Mouse (Mus musculus) adipose tissue, adult 10 weeks (tissue): ENCODE measurements around the gene Adam15. TPM values are rescaled to one million over a fixed set of nuclear protein-coding genes. Genes with fewer than 3 reads are reported as not detected.

Experiments
- polyA plus RNA-seq: library from polyadenylated mRNA; stranded (reverse); fragments of 350-450 nt; fragmentation: Illumina TruSeq; extraction: RNeasy Lipid Tissue Mini Kit (QIAGEN cat#74804); gene quantifications from one replicate; pipeline ENCODE4 v1.2.3, GENCODE M21; 2014; ENCODE audit warnings: low read depth, low replicate concordance

The Adam15 gene
- 145 TPM for polyA plus RNA-seq

GRCm38 (mm10) chr3:89349869-89350501, at the start of gene Adam15:
Gene Adam15, minus strand, starts transcription at chr3:89349996.

GRCm38 (mm10) chr3:89394006-89394893, 44.5 kb upstream of the Adam15 start, which contains the start of gene Zbtb7b:
Gene Zbtb7b, minus strand, starts transcription at chr3:89394776.

GRCm38 (mm10) chr3:89365153-89365485, 15.3 kb upstream of the Adam15 start, which contains the start of gene Dcst1:
Gene Dcst1, minus strand, starts transcription at chr3:89365253.

GRCm38 (mm10) chr3:89361675-89362074, 11.9 kb upstream of the Adam15 start, which contains the start of gene Dcst2:
Gene Dcst2, plus strand, starts transcription at chr3:89361975.

GRCm38 (mm10) chr3:89337721-89338578, 11.8 kb downstream of the Adam15 start, which contains the start of gene Efna4:
Gene Efna4, minus strand, starts transcription at chr3:89338028.

GRCm38 (mm10) chr3:89322514-89323165, 27.2 kb downstream of the Adam15 start, which contains the start of gene Efna3:
Gene Efna3, minus strand, starts transcription at chr3:89322965.

Other genes with a start within 250 kb of the Adam15 start
- gene Gm43738, start 248.9 kb downstream of the Adam15 start, polyA plus RNA-seq = not detected
- 175 TPM for gene Fdps, start 248.0 kb downstream of the Adam15 start, polyA plus RNA-seq
- gene Pklr, start 213.9 kb downstream of the Adam15 start, polyA plus RNA-seq = 7.9 TPM
- gene Hcn3, start 189.8 kb downstream of the Adam15 start, polyA plus RNA-seq = 0.24 TPM
- gene Clk2, start 185.2 kb downstream of the Adam15 start, polyA plus RNA-seq = 51.5 TPM
- 56.1 TPM for gene Scamp3, start 172.5 kb downstream of the Adam15 start, polyA plus RNA-seq
- 5.8 TPM for gene Fam189b, start 166.9 kb downstream of the Adam15 start, polyA plus RNA-seq
- 67.8 TPM for gene Gba, start 147.1 kb downstream of the Adam15 start, polyA plus RNA-seq
- gene Thbs3, start 134.8 kb downstream of the Adam15 start, polyA plus RNA-seq = 30.3 TPM
- gene Mtx1, start 122.9 kb downstream of the Adam15 start, polyA plus RNA-seq = 92.5 TPM
- 1.0 TPM for gene Muc1, start 120.9 kb downstream of the Adam15 start, polyA plus RNA-seq
- gene Krtcap2, start 104.0 kb downstream of the Adam15 start, polyA plus RNA-seq = 96.9 TPM
- gene Trim46, start 103.7 kb downstream of the Adam15 start, polyA plus RNA-seq = 2.9 TPM
- 152 TPM for gene Dpm3, start 90.6 kb downstream of the Adam15 start, polyA plus RNA-seq
- 135 TPM for gene Slc50a1, start 79.4 kb downstream of the Adam15 start, polyA plus RNA-seq
- 26.1 TPM for gene Efna1, start 68.9 kb downstream of the Adam15 start, polyA plus RNA-seq
- 1.3 TPM for gene Efna3, start 27.0 kb downstream of the Adam15 start, polyA plus RNA-seq
- 3.4 TPM for gene Efna4, start 12.0 kb downstream of the Adam15 start, polyA plus RNA-seq
- gene Dcst2, start 12.0 kb upstream of the Adam15 start, polyA plus RNA-seq = 2.8 TPM
- 5.4 TPM for gene Dcst1, start 15.3 kb upstream of the Adam15 start, polyA plus RNA-seq
- 52.0 TPM for gene Zbtb7b, start 44.8 kb upstream of the Adam15 start, polyA plus RNA-seq
- 1.8 TPM for gene Lenep, start 52.8 kb upstream of the Adam15 start, polyA plus RNA-seq
- 24.9 TPM for gene Flad1, start 61.9 kb upstream of the Adam15 start, polyA plus RNA-seq
- 34.3 TPM for gene Cks1b, start 68.4 kb upstream of the Adam15 start, polyA plus RNA-seq
- gene Shc1, start 68.4 kb upstream of the Adam15 start, polyA plus RNA-seq = 76.1 TPM
- 30.1 TPM for gene Pygo2, start 80.2 kb upstream of the Adam15 start, polyA plus RNA-seq
- 70.3 TPM for gene Pbxip1, start 86.7 kb upstream of the Adam15 start, polyA plus RNA-seq
- 74.9 TPM for gene Pmvk, start 104.5 kb upstream of the Adam15 start, polyA plus RNA-seq
- gene Kcnn3, start 170.2 kb upstream of the Adam15 start, polyA plus RNA-seq = 1.4 TPM